Mouse (Mus musculus) CH12.LX (cell line): ENCODE results near the gene Acox3.

Experiments
- CHD2 ChIP-seq: IDR thresholded peaks from 2 replicates; pipeline ENCODE4 v1.6.1; 2011; ENCODE audit warnings: low read length, improper control_type of control experiment
- CTCF ChIP-seq, 2 experiments: IDR thresholded peaks in 1 of 2; conservative IDR thresholded peaks in 1 of 2; 2 replicates each; pipeline ENCODE4 v1.5.1; 2011 to 2012; ENCODE audit warnings: low read depth in 2 of 2, low read length in 2 of 2, improper control_type of control experiment in 1 of 2, inconsistent platforms in 1 of 2, mild to moderate bottlenecking in 1 of 2, moderate library complexity in 1 of 2
- IRF4 ChIP-seq: IDR thresholded peaks from 2 replicates; pipeline ENCODE4 v1.6.1; 2014; ENCODE audit warnings: low read depth, mild to moderate bottlenecking, inconsistent platforms, low read length, improper control_type of control experiment
- JUN ChIP-seq: IDR thresholded peaks from 2 replicates; pipeline ENCODE4 v1.6.1; 2011; ENCODE audit warnings: low read depth, mild to moderate bottlenecking, low read length, improper control_type of control experiment, moderate library complexity; ENCODE audit not compliant: insufficient read depth
- MAFK ChIP-seq: IDR thresholded peaks from 2 replicates; pipeline ENCODE4 v1.6.1; 2011; ENCODE audit warnings: low read length, improper control_type of control experiment; ENCODE audit not compliant: insufficient replicate concordance
- MAZ ChIP-seq: IDR thresholded peaks from 2 replicates; pipeline ENCODE4 v1.6.1; 2012; ENCODE audit warnings: low read depth, mild to moderate bottlenecking, inconsistent platforms, low read length, improper control_type of control experiment, moderate library complexity
- POLR2A ChIP-seq: IDR thresholded peaks from 2 replicates; pipeline ENCODE4 v1.6.1; 2011; ENCODE audit warnings: low read depth, mild to moderate bottlenecking, improper control_type of control experiment, low read length
- SIN3A ChIP-seq: IDR thresholded peaks from 2 replicates; pipeline ENCODE4 v1.6.1; 2012; ENCODE audit warnings: low read length, improper control_type of control experiment, inconsistent platforms
- TBP ChIP-seq: conservative IDR thresholded peaks from 2 replicates; pipeline ENCODE4 v1.6.1; 2011; ENCODE audit warnings: low read depth, low read length, improper control_type of control experiment

- TF ChIP-seq JUN, result no peak
- TF ChIP-seq CHD2, result no peak
- no peak for TF ChIP-seq POLR2A
- no peak for TF ChIP-seq CTCF (conservative IDR thresholded peaks at IDR 0.05 in 1 of 2, IDR thresholded peaks at IDR 0.05 in 1 of 2; ENCODE audit: low read depth in 2 of 2, low read length in 2 of 2)
- no peak for TF ChIP-seq MAZ
- no peak for TF ChIP-seq TBP
- no peak for TF ChIP-seq IRF4
- TF ChIP-seq MAFK, result no peak
- TF ChIP-seq SIN3A, result no peak
Measured at GRCm38 (mm10) chr5:35612722-35613121, 29.9 kb downstream of the Acox3 start.
